Mouse (Mus musculus) liver, embryonic 15.5 days (tissue): ENCODE data around the gene Lalba. TPM values are rescaled to one million over a fixed set of nuclear protein-coding genes. Genes with fewer than 3 reads are reported as not detected.
"Not testable (repeated sequence)": the region's sequence is repeated elsewhere in the genome, so short reads cannot be mapped to it uniquely, and the experiment has no call there.

Experiments used
- ATAC-seq: fragments of 200-750 bp; cut with Nextera tagmentation; 2 replicates; pipeline ENCODE4 v1.8.0; 2017; ENCODE audit warnings: moderate number of reproducible peaks, mild to moderate bottlenecking, moderate library complexity; ENCODE audit not compliant: insufficient read depth
- H3K27ac ChIP-seq: fragments of 300-500 bp; sonication (generic); replicated peaks from 2 replicates; pipeline ENCODE4 v1.5.1; 2015; ENCODE audit warnings: mild to moderate bottlenecking, inconsistent platforms
- H3K27me3 ChIP-seq: fragments of 300-500 bp; sonication (generic); 2 replicates; pipeline ENCODE4 v1.6.1; 2015; ENCODE audit warnings: mild to moderate bottlenecking, inconsistent platforms
- H3K36me3 ChIP-seq: fragments of 300-500 bp; sonication (generic); replicated peaks from 2 replicates; pipeline ENCODE4 v1.6.1; 2015; ENCODE audit warnings: moderate library complexity, mild to moderate bottlenecking, inconsistent platforms
- H3K4me1 ChIP-seq: fragments of 300-500 bp; sonication (generic); replicated peaks from 2 replicates; pipeline ENCODE4 v1.6.1; 2015; ENCODE audit warnings: inconsistent platforms
- H3K4me2 ChIP-seq: fragments of 300-500 bp; sonication (generic); 2 replicates; pipeline ENCODE4 v1.6.1; 2015; ENCODE audit warnings: moderate library complexity, mild to moderate bottlenecking, inconsistent platforms
- H3K4me3 ChIP-seq: fragments of 300-500 bp; sonication (generic); replicated peaks from 2 replicates; pipeline ENCODE4 v1.5.1; 2015; ENCODE audit warnings: mild to moderate bottlenecking, inconsistent platforms
- H3K9ac ChIP-seq: fragments of 300-500 bp; sonication (generic); 2 replicates; pipeline ENCODE4 v1.6.1; 2015; ENCODE audit warnings: moderate library complexity, mild to moderate bottlenecking, inconsistent platforms
- H3K9me3 ChIP-seq: fragments of 300-500 bp; sonication (generic); replicated peaks from 2 replicates; pipeline ENCODE4 v1.6.1; 2016; ENCODE audit warnings: inconsistent platforms
- WGBS: fragments of 180-500 bp; shearing (Covaris S2); methylation state at CpG from one replicate; pipeline ENCODE4 v1.1.7; 2015; ENCODE audit warnings: mixed read lengths; ENCODE audit not compliant: insufficient replicate concordance; 5-methylcytosine and 5-hydroxymethylcytosine counted together
- microRNA-seq: library from miRNA; unstranded; fragments of <30 nt; microRNA quantifications from one replicate; pipeline ENCODE4, GENCODE M21; 2016
- polyA plus RNA-seq: library from polyadenylated mRNA; unstranded; fragments of >200 nt; fragmentation: Nextera tagmentation; extraction: Ambion mirVana; gene quantifications from 2 replicates; pipeline ENCODE4 v1.2.1, GENCODE M21; 2015

Lalba gene
- polyA plus RNA-seq, 1 experiment from 2014 or later: not detected

- H3K4me1 ChIP-seq, H3K36me3 ChIP-seq, H3K27me3 ChIP-seq, H3K4me3 ChIP-seq, H3K9me3 ChIP-seq, H3K4me2 ChIP-seq, H3K9ac ChIP-seq, ATAC-seq, H3K27ac ChIP-seq: not testable (repeated sequence)
- 63% methylated on average over 5 of the region's 5 CpGs for WGBS
Measured at GRCm38 (mm10) chr15:98430925-98431324, 51.6 kb downstream of the Lalba start, which contains the start of gene Olfr282. Gene Olfr282, plus strand, starts transcription at chr15:98431225.

Small RNAs within 50 kb of the gene (microRNA-seq; reads per million reads assigned to microRNA genes)
- gene Mir1291: not detected

Other genes with a start within 250 kb of the Lalba start
- not detected in 2 replicates for gene Olfr286, start 248.3 kb downstream of the Lalba start, polyA plus RNA-seq
- not detected in 2 replicates for gene H1fnt, start 225.4 kb downstream of the Lalba start, polyA plus RNA-seq
- 0.08 TPM in 2 replicates for gene Zfp641, start 186.6 kb downstream of the Lalba start, polyA plus RNA-seq
- gene Olfr285, start 165.4 kb downstream of the Lalba start, polyA plus RNA-seq: not detected in 2 replicates
- gene Olfr284, start 141.7 kb downstream of the Lalba start, polyA plus RNA-seq: not detected in 2 replicates
- gene Olfr283, start 101.8 kb downstream of the Lalba start, polyA plus RNA-seq: not detected in 2 replicates
- gene Olfr282, start 51.5 kb downstream of the Lalba start, polyA plus RNA-seq: not detected in 2 replicates
- gene Olfr281, start 30.1 kb downstream of the Lalba start, polyA plus RNA-seq: not detected in 2 replicates
- gene OR5BS1P, start 12.8 kb downstream of the Lalba start, polyA plus RNA-seq: not detected in 2 replicates
- not detected in 2 replicates for gene Olfr279, start 9.7 kb upstream of the Lalba start, polyA plus RNA-seq
- 32.0 and 35.4 TPM in 2 replicates for gene Kansl2, start 51.5 kb upstream of the Lalba start, polyA plus RNA-seq
- gene Ccnt1, start 88.2 kb upstream of the Lalba start, polyA plus RNA-seq: 25.1 and 28.2 TPM in 2 replicates
- not detected in 2 replicates for gene 4930415O20Rik, start 88.3 kb upstream of the Lalba start, polyA plus RNA-seq
- 6.6 and 6.9 TPM in 2 replicates for gene Adcy6, start 127.4 kb upstream of the Lalba start, polyA plus RNA-seq
- 0.52 and 0.96 TPM in 2 replicates for gene Cacnb3, start 148.1 kb upstream of the Lalba start, polyA plus RNA-seq
- 9.5 and 10.2 TPM in 2 replicates for gene Ddx23, start 180.2 kb upstream of the Lalba start, polyA plus RNA-seq
- gene Rnd1, start 194.7 kb upstream of the Lalba start, polyA plus RNA-seq: 0.84 and 0.89 TPM in 2 replicates
- gene Ccdc65, start 225.5 kb upstream of the Lalba start, polyA plus RNA-seq: not detected in 2 replicates
- 156 and 176 TPM in 2 replicates for gene Fkbp11, start 245.5 kb upstream of the Lalba start, polyA plus RNA-seq